Mouse (Mus musculus) liver, embryonic 16.5 days (tissue): ENCODE results near the gene Gm11733. TPM values are rescaled to one million over a fixed set of nuclear protein-coding genes. Genes with fewer than 3 reads are reported as not detected.

ENCODE experiments used
- polyA plus RNA-seq: library from polyadenylated mRNA; unstranded; fragments of >200 nt; fragmentation: Nextera tagmentation; extraction: Ambion mirVana; gene quantifications from 2 replicates; pipeline ENCODE4 v1.2.1, GENCODE M21; 2015

Gm11733 gene
- polyA plus RNA-seq, 1 experiment from 2014 or later = not detected

Other genes starting within 250 kb of the Gm11733 start
- gene Tnrc6c, start 169.9 kb downstream of the Gm11733 start, polyA plus RNA-seq = 2.1 and 2.4 TPM in 2 replicates